Mouse (Mus musculus): ENCODE data around the gene Olfr675. TPM values are rescaled to one million over a fixed set of nuclear protein-coding genes. Genes with fewer than 3 reads are reported as not detected.

The Olfr675 gene
- polyA plus RNA-seq, 1 experiment from 2014 or later = not detected

Other genes with a start within 250 kb of the Olfr675 start
- not detected in 2 replicates for gene Usp17lb, start 185.9 kb downstream of the Olfr675 start, polyA plus RNA-seq (2014; fragmentation: Nextera tagmentation; extraction: Ambion mirVana)
- not detected in 2 replicates for gene Usp17la, start 171.5 kb downstream of the Olfr675 start, polyA plus RNA-seq (2014; fragmentation: Nextera tagmentation; extraction: Ambion mirVana)
- gene Olfr665, start 150.4 kb downstream of the Olfr675 start, polyA plus RNA-seq (2014; fragmentation: Nextera tagmentation; extraction: Ambion mirVana) = not detected in 2 replicates
- gene Olfr666, start 132.5 kb downstream of the Olfr675 start, polyA plus RNA-seq (2014; fragmentation: Nextera tagmentation; extraction: Ambion mirVana) = not detected in 2 replicates
- not detected in 2 replicates for gene Olfr667, start 107.0 kb downstream of the Olfr675 start, polyA plus RNA-seq (2014; fragmentation: Nextera tagmentation; extraction: Ambion mirVana)
- not detected in 2 replicates for gene Olfr668, start 100.4 kb downstream of the Olfr675 start, polyA plus RNA-seq (2014; fragmentation: Nextera tagmentation; extraction: Ambion mirVana)
- gene Olfr669, start 94.2 kb downstream of the Olfr675 start, polyA plus RNA-seq (2014; fragmentation: Nextera tagmentation; extraction: Ambion mirVana) = not detected in 2 replicates
- not detected in 2 replicates for gene Olfr670, start 65.8 kb downstream of the Olfr675 start, polyA plus RNA-seq (2014; fragmentation: Nextera tagmentation; extraction: Ambion mirVana)
- gene Olfr671, start 49.3 kb downstream of the Olfr675 start, polyA plus RNA-seq (2014; fragmentation: Nextera tagmentation; extraction: Ambion mirVana) = not detected in 2 replicates
- gene Olfr672, start 26.4 kb downstream of the Olfr675 start, polyA plus RNA-seq (2014; fragmentation: Nextera tagmentation; extraction: Ambion mirVana) = not detected in 2 replicates
- not detected in 2 replicates for gene Olfr676, start 4.2 kb upstream of the Olfr675 start, polyA plus RNA-seq (2014; fragmentation: Nextera tagmentation; extraction: Ambion mirVana)
- gene Olfr677, start 22.9 kb upstream of the Olfr675 start, polyA plus RNA-seq (2014; fragmentation: Nextera tagmentation; extraction: Ambion mirVana) = not detected in 2 replicates
- not detected in 2 replicates for gene Olfr678, start 36.0 kb upstream of the Olfr675 start, polyA plus RNA-seq (2014; fragmentation: Nextera tagmentation; extraction: Ambion mirVana)
- not detected in 2 replicates for gene Olfr679, start 52.7 kb upstream of the Olfr675 start, polyA plus RNA-seq (2014; fragmentation: Nextera tagmentation; extraction: Ambion mirVana)
- gene Olfr680-ps1, start 64.4 kb upstream of the Olfr675 start, polyA plus RNA-seq (2014; fragmentation: Nextera tagmentation; extraction: Ambion mirVana) = not detected in 2 replicates
- gene Olfr681, start 88.4 kb upstream of the Olfr675 start, polyA plus RNA-seq (2014; fragmentation: Nextera tagmentation; extraction: Ambion mirVana) = not detected in 2 replicates
- gene Olfr683, start 118.6 kb upstream of the Olfr675 start, polyA plus RNA-seq (2014; fragmentation: Nextera tagmentation; extraction: Ambion mirVana) = not detected in 2 replicates
- gene Olfr684, start 135.2 kb upstream of the Olfr675 start, polyA plus RNA-seq (2014; fragmentation: Nextera tagmentation; extraction: Ambion mirVana) = not detected in 2 replicates
- gene Olfr685, start 157.6 kb upstream of the Olfr675 start, polyA plus RNA-seq (2014; fragmentation: Nextera tagmentation; extraction: Ambion mirVana) = not detected in 2 replicates
- gene Olfr686, start 179.0 kb upstream of the Olfr675 start, polyA plus RNA-seq (2014; fragmentation: Nextera tagmentation; extraction: Ambion mirVana) = not detected in 2 replicates